Mouse (Mus musculus) ovary, postnatal 10 days (tissue): ENCODE results near the gene Cphx3.
"Not testable (repeated sequence)": the region's sequence is repeated elsewhere in the genome, so short reads cannot be mapped to it uniquely, and the experiment has no call there.

ENCODE experiments used
- DNase-seq: peaks from one replicate; pipeline ENCODE4 v3.0.0; 2022; ENCODE audit warnings: low spot score

The Cphx3 gene

GRCm38 (mm10) chr14:26173955-26174354, 91.9 kb downstream of the Cphx3 start:
- not testable (repeated sequence) for DNase-seq

- DNase-seq = not testable (repeated sequence)
These were observed 92.9 kb downstream of the Cphx3 start for GRCm38 (mm10) chr14:26175028-26175427.

- not testable (repeated sequence) for DNase-seq
These were observed 99.6 kb downstream of the Cphx3 start for GRCm38 (mm10) chr14:26181660-26182059.

GRCm38 (mm10) chr14:26182380-26182779, 100.3 kb downstream of the Cphx3 start, which contains the start of gene Plac9b:
Gene Plac9b (minus strand): TSS chr14:26182480.
- DNase-seq = not testable (repeated sequence)

- not testable (repeated sequence) for DNase-seq
These were observed 104.5 kb downstream of the Cphx3 start for GRCm38 (mm10) chr14:26186638-26187037.

- DNase-seq = not testable (repeated sequence)
These were observed 106.3 kb downstream of the Cphx3 start for GRCm38 (mm10) chr14:26188361-26188760.

GRCm38 (mm10) chr14:26197851-26198250, 115.8 kb downstream of the Cphx3 start:
- not testable (repeated sequence) for DNase-seq

- not testable (repeated sequence) for DNase-seq
These were observed 124.3 kb downstream of the Cphx3 start for GRCm38 (mm10) chr14:26206197-26206925.

- DNase-seq = not testable (repeated sequence)
These were observed 124.8 kb downstream of the Cphx3 start, which contains the start of gene Tmem254b for GRCm38 (mm10) chr14:26206926-26207247. Gene Tmem254b (minus strand): TSS chr14:26207041.

- DNase-seq = not testable (repeated sequence)
These were observed 134.3 kb downstream of the Cphx3 start for GRCm38 (mm10) chr14:26216233-26217000.

GRCm38 (mm10) chr14:26237183-26237582, 155.1 kb downstream of the Cphx3 start:
- DNase-seq = not testable (repeated sequence)

- DNase-seq = not testable (repeated sequence)
These were observed 175.9 kb downstream of the Cphx3 start, which contains the start of gene Duxbl3 for GRCm38 (mm10) chr14:26257756-26258617. Gene Duxbl3 (plus strand): TSS chr14:26257962.

GRCm38 (mm10) chr14:26258729-26259128, 176.6 kb downstream of the Cphx3 start:
- not testable (repeated sequence) for DNase-seq
